Mouse (Mus musculus) liver, embryonic 14.5 days (tissue): ENCODE results near the gene D130052B06Rik.

Experiments
- CTCF ChIP-seq: IDR thresholded peaks from 2 replicates; pipeline ENCODE4 v1.5.1; 2016; ENCODE audit warnings: antibody characterized with exemption, low read depth, control low read depth
- EP300 ChIP-seq: IDR thresholded peaks from 2 replicates; pipeline ENCODE4 v1.6.1; 2016; ENCODE audit warnings: antibody characterized with exemption, low read depth

DNA sequence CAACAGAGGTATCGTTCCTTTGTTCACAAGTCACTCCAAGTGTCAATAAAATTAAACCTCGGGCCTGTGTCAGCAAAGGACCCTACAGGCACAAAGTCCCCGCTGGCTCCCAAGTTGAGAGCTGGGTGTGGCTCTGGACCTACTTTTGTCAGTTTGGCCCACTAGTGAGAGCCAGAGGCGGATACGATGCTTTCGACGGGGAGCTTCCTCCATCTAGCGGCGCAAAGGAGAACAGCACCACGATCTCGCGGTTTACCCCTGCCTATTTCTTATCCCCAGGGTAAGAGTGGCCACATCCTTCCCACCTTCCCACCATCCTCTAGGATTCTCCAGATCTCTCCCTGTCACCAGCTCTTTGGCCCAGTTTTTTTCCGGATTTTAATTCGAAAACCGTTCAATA is 15.1 kb downstream of the D130052B06Rik start:
- peak; percentile 85 for TF ChIP-seq CTCF
- TF ChIP-seq EP300 = no peak
